Comparison of ENCODE assay signal across 15 mouse cellular contexts in the genomic region with DNA sequence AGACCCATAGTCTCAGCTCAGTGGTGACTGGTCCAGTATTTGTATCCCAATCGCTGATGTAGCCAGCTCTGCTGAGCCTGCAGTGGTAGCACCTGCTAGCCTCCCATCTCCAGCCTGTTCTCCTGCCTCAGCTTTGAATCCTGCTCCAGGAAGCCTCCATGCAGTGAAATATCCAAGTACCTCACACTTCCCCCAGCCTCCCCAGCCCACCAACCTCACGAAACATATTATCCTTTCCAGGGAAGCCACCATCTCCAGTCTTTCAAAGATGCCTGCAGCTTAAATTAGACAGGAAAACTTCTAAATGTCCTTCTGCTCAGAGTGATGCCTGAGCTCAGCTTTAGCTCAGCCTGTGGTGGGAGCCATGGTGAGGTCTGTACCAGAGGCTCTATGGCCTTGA.
"Had no signal": no experiment of that assay in that cellular context is flagged by ENCODE, and none has a peak within 500 bp of the region (broad histone marks: within the 10 kb centered on the region; RNA-seq: fewer than 3 reads in every experiment).

No protein-coding gene starts in this region.

- DNase-seq: kidney, adult 18-20 months; kidney, adult 9 months; kidney, postnatal 14 days; kidney, postnatal 4 days; lung, adult 18-20 months; lung, postnatal 10 days; lung, postnatal 36 days; retina, postnatal 1 day; right cerebral cortex, postnatal 14 days; thymus, postnatal 25 days had no signal

- ATAC-seq: inflammation-experienced regulatory T-cells, adult 6 months; intestine, embryonic 16.5 days; liver, embryonic 12.5 days; midbrain, embryonic 13.5 days; midbrain, embryonic 16.5 days had no signal
